Mouse (Mus musculus) bone marrow, adult 2 months (tissue): ENCODE measurements around the gene Slc51b. TPM values are rescaled to one million over a fixed set of nuclear protein-coding genes. Genes with fewer than 3 reads are reported as not detected.

Source experiments
- H3K27ac ChIP-seq: fragments of 200-500 bp; 2 replicates; pipeline ENCODE4 v1.5.1; 2012; ENCODE audit warnings: low read depth, mild to moderate bottlenecking, control low read depth, inconsistent platforms, low read length; ENCODE audit not compliant: control insufficient read depth, poor library complexity, insufficient read depth
- H3K4me1 ChIP-seq: fragments of 200-500 bp; 2 replicates; pipeline ENCODE4 v1.6.1; 2011; ENCODE audit warnings: low read length; ENCODE audit not compliant: control insufficient read depth, insufficient read depth
- H3K4me3 ChIP-seq: fragments of 200-500 bp; replicated peaks from 2 replicates; pipeline ENCODE3; 2011; ENCODE audit warnings: mild to moderate bottlenecking, low read depth, low read length, control low read depth; ENCODE audit not compliant: control insufficient read depth
- CTCF ChIP-seq: fragments of 200-500 bp; IDR thresholded peaks from 2 replicates; pipeline ENCODE4 v1.5.1; 2011; ENCODE audit warnings: low read length, control low read depth; ENCODE audit not compliant: control insufficient read depth, insufficient read depth
- POLR2A ChIP-seq: fragments of 200-500 bp; IDR thresholded peaks from 2 replicates; pipeline ENCODE4 v1.6.1; 2011; ENCODE audit warnings: low read depth, mild to moderate bottlenecking, control low read depth, low read length, borderline replicate concordance; ENCODE audit not compliant: control insufficient read depth
- WGBS: fragments of 180-500 bp; shearing (Covaris S2); methylation state at CpG from one replicate; pipeline ENCODE4 v1.1.7; 2018; 5-methylcytosine and 5-hydroxymethylcytosine counted together
- polyA plus RNA-seq: library from polyadenylated mRNA; stranded (reverse); fragments of >200 nt; gene quantifications from 2 replicates; pipeline ENCODE4 v1.2.4, GENCODE M21; 2011; ENCODE audit warnings: low replicate concordance; ENCODE audit not compliant: missing spikeins, insufficient read depth, insufficient read length

The Slc51b gene
- polyA plus RNA-seq, 1 experiment, result not detected

- no peak for TF ChIP-seq POLR2A
- no peak for TF ChIP-seq CTCF
- no peaks in the 10 kb centered on the region; the same call in 1 of the 2 replicates for H3K4me1 ChIP-seq
- H3K4me3 ChIP-seq, result no peak overlapping the region
- 12% methylated on average over 96 of the region's 96 CpGs for WGBS
- H3K27ac ChIP-seq, result no peak overlapping the region
Observed at GRCm38 (mm10) chr9:65390752-65391612, 31.8 kb downstream of the Slc51b start.

- no peak overlapping the region for H3K27ac ChIP-seq
- 42% methylated on average over 8 of the region's 8 CpGs for WGBS
- TF ChIP-seq CTCF (no peak), POLR2A (no peak)
Observed at GRCm38 (mm10) chr9:65386373-65387140, 36.2 kb downstream of the Slc51b start.

GRCm38 (mm10) chr9:65384276-65384675, 38.5 kb downstream of the Slc51b start:
- 71% methylated on average over 3 of the region's 3 CpGs for WGBS
- Histone ChIP-seq H3K4me1 (no peaks in the 10 kb centered on the region), H3K4me3 (no peak overlapping the region), H3K27ac (no peak overlapping the region)
- TF ChIP-seq CTCF, result no peak
- TF ChIP-seq POLR2A, result no peak

More at GRCm38 (mm10) chr9:65386373-65387140, 36.2 kb downstream of the Slc51b start:
- H3K4me1 ChIP-seq, result no peaks in the 10 kb centered on the region; the same call in 1 of the 2 replicates
- H3K4me3 ChIP-seq, result no peak overlapping the region

DNA sequence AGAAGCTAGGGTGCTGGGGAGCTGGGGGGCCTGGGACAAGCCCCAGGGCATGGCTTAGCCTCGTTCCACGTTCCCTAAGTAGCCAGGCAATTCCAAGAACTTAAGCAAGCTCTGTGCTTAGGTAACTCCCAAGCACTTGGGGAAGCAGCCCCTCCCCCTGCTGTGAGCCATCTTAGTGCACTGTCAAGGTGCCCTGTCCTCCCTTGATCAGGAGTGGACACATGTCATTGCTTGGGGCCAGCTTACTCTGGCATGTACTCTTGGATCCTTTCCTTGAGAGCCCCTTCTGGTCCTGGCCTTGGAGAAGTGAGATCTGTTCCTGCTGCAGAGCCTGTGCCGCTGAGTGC, 40.0 kb downstream of the Slc51b start:
- TF ChIP-seq CTCF (no peak), POLR2A (no peak)
- H3K27ac ChIP-seq, result no peak overlapping the region
- H3K4me1 ChIP-seq, result no peaks in the 10 kb centered on the region
- WGBS, result 66% methylated on average over 3 of the region's 3 CpGs
- no peak overlapping the region for H3K4me3 ChIP-seq

- no peaks in the 10 kb centered on the region for H3K4me1 ChIP-seq
- H3K27ac ChIP-seq, result no peak overlapping the region
- H3K4me3 ChIP-seq, result no peak overlapping the region
- 65% methylated on average over 6 of the region's 6 CpGs for WGBS
- no peak for TF ChIP-seq POLR2A
- no peak for TF ChIP-seq CTCF
Observed at GRCm38 (mm10) chr9:65382031-65382750, 40.6 kb downstream of the Slc51b start.

DNA sequence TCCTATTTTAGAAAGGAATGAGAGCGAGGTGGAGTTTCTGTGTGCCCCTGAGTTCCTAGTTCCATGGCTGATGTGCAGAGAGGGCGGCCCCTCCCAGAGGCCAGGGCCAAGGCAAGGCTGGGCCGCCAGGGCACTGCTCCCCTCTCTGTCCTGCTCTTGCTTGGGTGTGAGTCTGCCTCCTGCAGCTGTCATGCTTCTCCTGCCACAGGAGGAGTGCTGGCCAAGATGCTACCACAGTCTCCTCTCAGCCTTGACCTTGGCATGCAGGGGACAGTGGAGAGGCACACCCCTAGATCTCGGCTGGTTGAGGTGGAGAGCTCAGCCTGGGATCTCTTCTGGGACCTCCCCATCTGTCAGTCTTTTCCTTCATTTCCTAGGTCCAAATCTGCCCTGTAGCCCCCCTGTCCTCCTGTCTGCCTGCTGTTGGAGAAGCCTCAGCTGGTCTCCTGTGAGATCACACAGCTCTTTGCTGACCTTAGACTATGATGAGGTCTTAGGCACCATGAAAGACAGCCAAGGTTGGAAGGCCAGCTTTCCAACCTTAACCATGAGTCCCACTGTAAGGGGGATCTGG, 41.7 kb downstream of the Slc51b start:
- Histone ChIP-seq H3K4me3 (no peak overlapping the region), H3K27ac (no peak overlapping the region), H3K4me1 (no peaks in the 10 kb centered on the region)
- TF ChIP-seq CTCF (no peak), POLR2A (no peak)
- WGBS, result 78% methylated on average over 4 of the region's 4 CpGs

- TF ChIP-seq CTCF, result no peak
- no peak for TF ChIP-seq POLR2A
- no peak overlapping the region for H3K27ac ChIP-seq
- H3K4me3 ChIP-seq, result no peak overlapping the region
- H3K4me1 ChIP-seq, result no peaks in the 10 kb centered on the region
- 75% methylated on average over 9 of the region's 9 CpGs for WGBS
Observed at GRCm38 (mm10) chr9:65375163-65375934, 47.4 kb downstream of the Slc51b start.
